Mouse (Mus musculus): ENCODE measurements around the gene Tmub1. TPM values are rescaled to one million over a fixed set of nuclear protein-coding genes. Genes with fewer than 3 reads are reported as not detected.

Gene Tmub1
- polyA plus RNA-seq, 1 experiment from 2014 or later = 18.9 TPM

GRCm38 (mm10) chr5:24442029-24442428 lies 5.6 kb downstream of the Tmub1 start:
- WGBS = 84% methylated on average over 9 of the region's 9 CpGs
- no peak overlapping the region for H3K4me2 ChIP-seq
- H3K36me3 ChIP-seq = peaks cover 68% of the 10 kb centered on the region
- H3K27me3 ChIP-seq (replicated peaks) = no peaks in the 10 kb centered on the region
- no peak overlapping the region for H3K4me3 ChIP-seq
- peaks cover 17% of the 10 kb centered on the region for H3K4me1 ChIP-seq (replicated peaks)
- H3K9ac ChIP-seq = no peak overlapping the region
- no peak overlapping the region for H3K27ac ChIP-seq (ENCODE audit: poor library complexity, severe bottlenecking)
- no peaks in the 10 kb centered on the region for H3K9me3 ChIP-seq (replicated peaks)
- no peak for ATAC-seq (ENCODE audit: insufficient number of reproducible peaks, low FRiP score)

GRCm38 (mm10) chr5:24441187-24441586 lies 6.5 kb downstream of the Tmub1 start:
- H3K36me3 ChIP-seq = peaks cover 77% of the 10 kb centered on the region
- no peaks in the 10 kb centered on the region for H3K9me3 ChIP-seq (replicated peaks)
- no peak for ATAC-seq (ENCODE audit: insufficient number of reproducible peaks, low FRiP score)
- H3K9ac ChIP-seq = no peak overlapping the region
- H3K4me3 ChIP-seq = no peak overlapping the region
- H3K27me3 ChIP-seq (replicated peaks) = no peaks in the 10 kb centered on the region
- no peak overlapping the region for H3K27ac ChIP-seq (ENCODE audit: poor library complexity, severe bottlenecking)
- H3K4me2 ChIP-seq = no peak overlapping the region
- H3K4me1 ChIP-seq (replicated peaks) = peaks cover 17% of the 10 kb centered on the region
- 92% methylated on average over 8 of the region's 8 CpGs for WGBS

- Histone ChIP-seq H3K4me3 (no peak overlapping the region), H3K9me3 (replicated peaks) (no peaks in the 10 kb centered on the region), H3K9ac (no peak overlapping the region), H3K36me3 (peaks cover 95% of the 10 kb centered on the region), H3K27ac (ENCODE audit: poor library complexity, severe bottlenecking) (no peak overlapping the region), H3K4me2 (no peak overlapping the region), H3K27me3 (replicated peaks) (no peaks in the 10 kb centered on the region), H3K4me1 (replicated peaks) (peaks cover 12% of the 10 kb centered on the region)
- WGBS = 86% methylated on average over 8 of the region's 8 CpGs
- ATAC-seq (ENCODE audit: insufficient number of reproducible peaks, low FRiP score) = no peak
Measured at GRCm38 (mm10) chr5:24433993-24434392, 13.7 kb downstream of the Tmub1 start.

- peaks cover 46% of the 10 kb centered on the region for H3K4me1 ChIP-seq (replicated peaks)
- H3K27ac ChIP-seq (ENCODE audit: poor library complexity, severe bottlenecking) = no peak overlapping the region
- no peak overlapping the region for H3K4me3 ChIP-seq
- H3K4me2 ChIP-seq = peak overlapping the region; percentile 80
- peak overlapping the region; percentile 50 for H3K9ac ChIP-seq
- WGBS = 15% methylated on average over 9 of the region's 9 CpGs
- ATAC-seq (ENCODE audit: insufficient number of reproducible peaks, low FRiP score) = no peak
- no peaks in the 10 kb centered on the region for H3K9me3 ChIP-seq (replicated peaks)
- H3K27me3 ChIP-seq (replicated peaks) = no peaks in the 10 kb centered on the region
- H3K36me3 ChIP-seq = peaks cover 45% of the 10 kb centered on the region
Measured at GRCm38 (mm10) chr5:24428596-24428995, 19.1 kb downstream of the Tmub1 start.

- Histone ChIP-seq H3K27ac (ENCODE audit: poor library complexity, severe bottlenecking) (no peak overlapping the region), H3K4me1 (replicated peaks) (peaks cover 43% of the 10 kb centered on the region), H3K4me2 (peak overlapping the region; percentile 80), H3K9ac (peak overlapping the region; percentile 50; the same call in 1 of the 2 replicates), H3K9me3 (replicated peaks) (no peaks in the 10 kb centered on the region), H3K4me3 (no peak overlapping the region), H3K27me3 (replicated peaks) (no peaks in the 10 kb centered on the region), H3K36me3 (peaks cover 39% of the 10 kb centered on the region)
- WGBS = 13% methylated on average over 15 of the region's 15 CpGs
- no peak for ATAC-seq (ENCODE audit: insufficient number of reproducible peaks, low FRiP score)
Measured at GRCm38 (mm10) chr5:24427981-24428402, 19.7 kb downstream of the Tmub1 start.

DNA sequence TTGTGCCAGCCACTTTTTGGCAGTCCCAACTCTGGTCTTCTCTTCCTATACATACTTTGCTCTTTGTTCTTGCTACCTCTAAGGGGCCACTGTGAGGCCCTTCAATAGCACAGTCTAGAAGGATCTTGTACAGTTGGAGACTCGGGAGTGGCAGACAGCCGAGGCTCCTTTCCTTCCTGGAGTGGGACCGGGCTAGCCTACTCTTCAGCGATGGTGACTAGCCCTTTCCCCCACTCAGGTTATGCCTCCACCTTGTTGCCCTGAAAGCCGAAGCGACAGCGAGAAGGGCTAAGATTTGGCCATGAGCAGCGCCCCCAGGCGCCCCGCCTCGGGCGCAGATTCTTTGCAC lies 20.4 kb downstream of the Tmub1 start:
- no peaks in the 10 kb centered on the region for H3K9me3 ChIP-seq (replicated peaks)
- ATAC-seq (ENCODE audit: insufficient number of reproducible peaks, low FRiP score) = no peak
- H3K4me1 ChIP-seq (replicated peaks) = peaks cover 49% of the 10 kb centered on the region
- 0 out of 2 replicates have a peak overlapping the region, but pooled peaks have one; percentile 76 for H3K4me3 ChIP-seq
- no peak overlapping the region for H3K27ac ChIP-seq (ENCODE audit: poor library complexity, severe bottlenecking)
- H3K27me3 ChIP-seq (replicated peaks) = no peaks in the 10 kb centered on the region
- 26% methylated on average over 12 of the region's 12 CpGs for WGBS
- peaks cover 32% of the 10 kb centered on the region for H3K36me3 ChIP-seq
- peak overlapping the region; percentile 80 for H3K4me2 ChIP-seq
- 0 out of 2 replicates have a peak overlapping the region, but pooled peaks have one; percentile 11 for H3K9ac ChIP-seq

GRCm38 (mm10) chr5:24426556-24427284 lies 20.9 kb downstream of the Tmub1 start:
- H3K9me3 ChIP-seq (replicated peaks) = no peaks in the 10 kb centered on the region
- peak overlapping the region; percentile 80 for H3K4me2 ChIP-seq
- WGBS = 11% methylated on average over 9 of the region's 9 CpGs
- peak overlapping the region; percentile 76 for H3K4me3 ChIP-seq
- no peaks in the 10 kb centered on the region for H3K27me3 ChIP-seq (replicated peaks)
- peak overlapping the region; percentile 85 for H3K9ac ChIP-seq
- H3K27ac ChIP-seq (ENCODE audit: poor library complexity, severe bottlenecking) = no peak overlapping the region
- H3K4me1 ChIP-seq (replicated peaks) = peaks cover 49% of the 10 kb centered on the region
- no peak for ATAC-seq (ENCODE audit: insufficient number of reproducible peaks, low FRiP score)
- H3K36me3 ChIP-seq = peaks cover 27% of the 10 kb centered on the region

DNA sequence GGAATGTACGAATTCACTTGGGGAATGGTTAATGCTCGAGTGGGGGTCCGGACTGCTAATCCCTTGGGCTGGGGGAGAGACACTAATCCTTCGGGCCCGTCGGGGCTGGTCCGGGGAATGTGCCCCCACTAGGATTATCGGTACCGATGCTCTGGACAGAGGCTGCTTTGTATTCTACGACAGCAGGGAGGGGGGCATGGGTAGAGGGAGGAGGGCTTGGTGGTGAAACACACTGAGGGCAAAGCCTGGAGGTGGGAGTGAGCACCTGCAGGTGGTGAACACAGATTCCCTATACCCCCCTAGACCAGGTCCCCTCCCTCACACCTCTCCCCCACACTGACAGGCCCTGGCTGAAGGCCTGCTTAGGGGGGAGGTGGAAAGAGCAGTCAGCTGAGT lies 21.6 kb downstream of the Tmub1 start:
- ATAC-seq (ENCODE audit: insufficient number of reproducible peaks, low FRiP score) = no peak
- 1% methylated on average over 10 of the region's 10 CpGs for WGBS
- Histone ChIP-seq H3K9ac (peak overlapping the region; percentile 85), H3K27me3 (replicated peaks) (no peaks in the 10 kb centered on the region), H3K27ac (ENCODE audit: poor library complexity, severe bottlenecking) (peak overlapping the region; percentile 97; the same call in 1 of the 2 replicates), H3K4me3 (peak overlapping the region; percentile 76), H3K9me3 (replicated peaks) (no peaks in the 10 kb centered on the region), H3K36me3 (peaks cover 20% of the 10 kb centered on the region), H3K4me2 (peak overlapping the region; percentile 80), H3K4me1 (replicated peaks) (peaks cover 49% of the 10 kb centered on the region)

DNA sequence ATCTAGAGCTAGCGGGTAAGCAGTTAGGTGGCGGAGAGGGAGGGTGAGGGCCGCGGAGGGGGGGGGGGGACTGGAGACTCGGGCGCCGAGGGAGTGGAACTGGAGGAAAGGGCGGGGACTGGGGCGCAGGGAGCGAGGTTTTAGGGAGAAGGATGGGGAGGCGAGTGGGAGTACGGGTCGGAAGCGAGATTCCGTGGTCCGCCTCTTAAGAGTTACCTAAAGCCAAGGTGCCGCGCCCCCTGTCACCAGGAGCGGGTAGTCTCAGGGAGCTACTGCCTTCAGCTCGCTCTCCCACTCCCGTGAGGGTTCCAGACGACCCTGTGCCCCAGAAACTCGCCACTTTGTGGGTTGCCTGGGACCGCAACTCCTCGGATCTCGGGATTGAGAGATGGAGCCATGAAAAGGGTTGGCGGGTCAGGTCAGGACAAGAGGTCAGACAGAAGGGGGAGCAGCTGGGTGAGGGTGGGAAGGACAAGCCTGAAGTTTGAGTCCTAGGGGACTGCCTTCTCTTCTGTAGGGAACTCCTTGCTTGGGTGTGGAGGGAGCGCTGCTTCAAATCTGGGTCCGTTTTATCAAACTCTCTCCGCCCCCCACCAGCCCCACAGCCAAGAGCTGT lies 22.1 kb downstream of the Tmub1 start:
- peak overlapping the region; percentile 76 for H3K4me3 ChIP-seq
- peaks cover 20% of the 10 kb centered on the region for H3K36me3 ChIP-seq
- no peaks in the 10 kb centered on the region for H3K9me3 ChIP-seq (replicated peaks)
- H3K4me1 ChIP-seq (replicated peaks) = peaks cover 49% of the 10 kb centered on the region
- H3K27ac ChIP-seq (ENCODE audit: poor library complexity, severe bottlenecking) = peak overlapping the region; percentile 97
- H3K27me3 ChIP-seq (replicated peaks) = no peaks in the 10 kb centered on the region
- WGBS = under 1% methylated on average over 24 of the region's 30 CpGs
- peak overlapping the region; percentile 85 for H3K9ac ChIP-seq
- peak overlapping the region; percentile 80 for H3K4me2 ChIP-seq
- ATAC-seq (ENCODE audit: insufficient number of reproducible peaks, low FRiP score) = peak; percentile 10; the same call in 1 of the 2 replicates

DNA sequence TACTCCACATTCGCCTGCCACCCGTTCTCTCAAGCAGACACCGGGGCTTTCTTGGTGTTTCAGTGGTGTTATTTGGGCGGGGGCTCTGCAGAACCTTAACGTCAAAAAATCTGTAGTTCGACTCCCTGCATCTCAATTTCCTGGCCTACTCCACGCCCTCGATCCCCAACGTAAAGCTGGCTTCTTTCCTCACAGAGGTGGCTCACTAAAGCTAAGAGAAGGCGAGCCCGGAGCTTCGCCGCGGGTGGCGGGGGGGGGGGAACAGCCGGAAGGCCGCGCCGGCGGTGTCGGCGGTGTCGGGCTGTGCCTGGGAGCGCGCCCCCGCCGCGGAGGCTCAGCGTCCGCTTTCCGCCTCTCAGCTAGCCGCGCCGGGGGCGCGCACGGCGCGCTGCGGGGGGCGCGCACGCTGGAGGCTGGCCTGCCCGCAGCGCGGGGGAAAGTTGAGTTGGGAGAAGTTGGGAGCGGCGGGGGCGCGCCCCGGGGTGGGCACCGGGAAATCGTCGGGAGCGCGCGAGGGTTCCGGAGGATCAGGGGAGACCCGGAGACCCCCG lies 22.7 kb downstream of the Tmub1 start:
- peak; percentile 68 for ATAC-seq (ENCODE audit: insufficient number of reproducible peaks, low FRiP score)
- WGBS = under 1% methylated on average over 60 of the region's 60 CpGs
- Histone ChIP-seq H3K4me1 (replicated peaks) (peaks cover 49% of the 10 kb centered on the region), H3K4me2 (peak overlapping the region; percentile 80), H3K27ac (ENCODE audit: poor library complexity, severe bottlenecking) (peak overlapping the region; percentile 97), H3K36me3 (peaks cover 20% of the 10 kb centered on the region), H3K9ac (peak overlapping the region; percentile 85), H3K27me3 (replicated peaks) (no peaks in the 10 kb centered on the region), H3K4me3 (peak overlapping the region; percentile 76), H3K9me3 (replicated peaks) (no peaks in the 10 kb centered on the region)

- peak overlapping the region; percentile 85 for H3K9ac ChIP-seq
- WGBS = 10% methylated on average over 21 of the region's 21 CpGs
- H3K4me2 ChIP-seq = peak overlapping the region; percentile 80
- H3K4me1 ChIP-seq (replicated peaks) = peaks cover 49% of the 10 kb centered on the region
- H3K27ac ChIP-seq (ENCODE audit: poor library complexity, severe bottlenecking) = peak overlapping the region; percentile 97
- peak overlapping the region; percentile 76 for H3K4me3 ChIP-seq
- H3K36me3 ChIP-seq = peaks cover 20% of the 10 kb centered on the region
- peak; percentile 12 for ATAC-seq (ENCODE audit: insufficient number of reproducible peaks, low FRiP score)
- H3K9me3 ChIP-seq (replicated peaks) = no peaks in the 10 kb centered on the region
- H3K27me3 ChIP-seq (replicated peaks) = no peaks in the 10 kb centered on the region
Measured at GRCm38 (mm10) chr5:24424004-24424781, 23.5 kb downstream of the Tmub1 start.
